Mouse (Mus musculus) urinary bladder, postnatal 14 days (tissue): ENCODE results near the gene Prkci.

Experiments
- DNase-seq: peaks from one replicate; pipeline ENCODE4 v3.0.0; 2021; ENCODE audit warnings: low spot score

Prkci gene

DNA sequence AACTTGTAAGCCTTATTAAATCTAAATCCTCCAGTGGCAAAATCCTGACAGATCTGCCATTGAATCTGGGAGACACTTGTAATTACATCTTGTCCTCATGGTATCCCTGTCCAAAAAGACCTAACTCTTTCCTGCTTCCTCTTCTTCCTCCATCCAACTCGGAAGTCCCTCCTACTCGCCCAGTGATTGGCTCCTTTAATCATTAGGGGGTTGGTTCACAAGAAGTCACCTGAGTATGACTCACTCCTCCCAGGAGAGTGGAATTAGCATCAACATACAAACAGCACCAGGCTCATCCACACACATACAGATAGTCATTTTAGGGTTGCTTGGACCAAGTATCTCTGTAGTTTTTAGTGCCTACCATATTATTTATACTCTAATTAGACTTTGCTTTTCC lies 47.4 kb downstream of the Prkci start:
- no peak for DNase-seq

DNA sequence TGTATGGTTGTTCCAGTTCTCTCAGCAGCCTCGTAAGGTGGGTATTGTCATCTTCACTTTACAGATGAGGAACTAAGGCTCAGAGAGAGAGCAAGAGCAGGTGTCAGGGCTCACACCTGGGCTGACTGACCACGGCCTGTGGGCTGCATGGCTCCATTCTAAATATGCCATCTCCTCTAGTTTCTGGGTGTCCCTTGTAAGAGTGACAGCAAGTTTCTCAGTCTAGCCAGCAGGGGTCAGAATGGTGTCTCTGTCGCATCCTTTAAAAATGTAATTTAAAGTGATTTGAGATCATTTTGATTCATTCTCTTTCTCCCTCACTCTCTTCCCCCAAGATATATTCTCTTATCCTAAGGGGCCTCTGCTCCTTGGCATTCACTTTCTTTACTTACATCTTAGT lies 51.7 kb downstream of the Prkci start:
- DNase-seq: no peak

DNA sequence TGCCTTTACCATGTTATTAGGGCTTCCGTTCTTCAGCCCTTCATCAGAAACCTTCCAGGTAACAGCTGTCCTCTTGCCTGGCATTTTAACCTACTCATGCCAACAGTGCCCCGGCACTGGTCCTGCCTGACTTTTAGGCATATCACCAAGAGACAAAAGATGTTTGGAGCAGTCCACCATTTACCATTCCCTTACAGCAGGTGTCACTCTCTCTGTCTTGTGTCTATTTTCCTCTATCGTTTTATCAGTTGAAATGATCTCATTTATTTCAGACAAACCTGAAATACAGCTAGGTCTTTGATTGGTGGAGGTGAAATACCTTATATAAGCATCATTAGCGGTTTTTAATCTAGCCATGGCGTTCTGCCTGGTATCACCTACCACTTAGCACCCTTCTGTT lies 53.5 kb downstream of the Prkci start:
- DNase-seq: no peak

DNA sequence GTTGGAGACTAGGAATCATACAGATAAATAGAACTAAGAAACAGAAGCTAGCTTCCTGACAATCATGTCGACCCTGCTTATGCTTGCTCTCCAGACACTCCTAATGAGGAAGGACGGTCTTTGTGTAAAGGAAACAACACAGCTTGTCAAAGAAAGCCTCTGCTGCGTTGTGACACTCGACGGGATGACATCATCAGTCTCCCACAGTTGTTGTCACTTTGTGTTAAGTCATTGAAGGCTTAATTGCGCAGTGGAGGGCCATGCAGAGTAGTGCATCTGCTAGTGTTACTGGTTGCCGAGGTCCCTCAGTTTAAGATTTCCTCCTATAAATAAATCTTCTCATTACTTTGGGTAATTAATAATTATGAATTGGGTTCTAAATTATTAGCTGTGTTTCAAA lies 54.8 kb downstream of the Prkci start:
- no peak for DNase-seq

DNA sequence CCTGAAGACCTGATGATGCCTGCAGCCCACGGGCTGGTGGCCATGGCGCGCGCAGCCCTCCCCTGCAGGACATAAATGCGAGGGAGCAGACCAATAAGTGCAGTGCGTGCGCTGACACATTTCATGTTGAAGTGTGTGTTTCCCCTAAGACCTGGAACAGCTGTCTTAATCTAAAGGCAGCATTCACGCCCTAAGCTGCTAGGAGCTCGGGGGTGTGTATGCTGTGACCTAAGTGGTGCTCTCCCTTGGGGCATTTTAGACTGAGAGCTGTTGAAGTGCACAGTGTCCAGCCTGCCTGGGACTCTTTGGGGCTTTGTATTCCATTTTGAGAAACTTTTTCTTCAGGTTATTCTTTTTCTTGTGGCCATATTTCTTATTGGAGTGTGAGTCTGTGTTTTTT lies 56.2 kb downstream of the Prkci start:
- DNase-seq: no peak

DNA sequence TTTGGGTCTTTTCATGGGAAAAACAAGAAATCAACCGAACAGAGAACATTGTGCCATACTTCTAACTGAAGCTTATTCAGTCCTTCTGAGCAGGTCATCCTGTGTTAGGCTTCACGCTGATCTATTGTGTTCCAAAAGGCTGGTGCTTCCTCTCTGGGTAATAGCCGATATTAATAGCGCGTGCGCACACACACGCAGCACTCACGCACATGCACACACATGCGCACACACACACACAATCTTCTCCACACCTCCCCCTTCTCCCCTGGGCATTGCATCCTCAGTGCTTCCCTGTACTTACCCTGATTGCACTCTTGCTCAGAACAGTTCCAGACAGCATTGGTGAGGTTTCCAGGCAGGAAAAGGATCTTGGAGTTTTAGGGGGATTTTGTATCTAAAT lies 57.6 kb downstream of the Prkci start:
- no peak for DNase-seq

DNA sequence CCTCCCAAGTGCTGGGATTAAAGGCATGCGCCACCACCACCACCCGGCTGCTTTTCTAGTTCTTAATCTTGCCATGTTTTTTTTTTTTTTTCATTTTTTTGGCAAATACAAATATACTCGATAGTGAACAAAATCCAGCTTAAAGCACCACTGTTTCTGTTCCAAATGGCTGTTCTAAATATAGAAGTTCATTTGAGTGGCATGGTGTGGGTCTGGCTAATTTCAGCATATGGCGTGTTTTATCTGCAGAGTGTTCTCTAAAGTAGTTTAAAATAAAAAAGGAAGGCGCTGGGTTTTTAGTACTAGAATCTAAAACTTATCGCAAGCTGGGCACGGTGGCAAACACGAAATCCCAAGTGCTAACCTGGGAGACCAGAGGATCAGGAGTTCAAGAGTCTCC lies 59.3 kb downstream of the Prkci start:
- no peak for DNase-seq

DNA sequence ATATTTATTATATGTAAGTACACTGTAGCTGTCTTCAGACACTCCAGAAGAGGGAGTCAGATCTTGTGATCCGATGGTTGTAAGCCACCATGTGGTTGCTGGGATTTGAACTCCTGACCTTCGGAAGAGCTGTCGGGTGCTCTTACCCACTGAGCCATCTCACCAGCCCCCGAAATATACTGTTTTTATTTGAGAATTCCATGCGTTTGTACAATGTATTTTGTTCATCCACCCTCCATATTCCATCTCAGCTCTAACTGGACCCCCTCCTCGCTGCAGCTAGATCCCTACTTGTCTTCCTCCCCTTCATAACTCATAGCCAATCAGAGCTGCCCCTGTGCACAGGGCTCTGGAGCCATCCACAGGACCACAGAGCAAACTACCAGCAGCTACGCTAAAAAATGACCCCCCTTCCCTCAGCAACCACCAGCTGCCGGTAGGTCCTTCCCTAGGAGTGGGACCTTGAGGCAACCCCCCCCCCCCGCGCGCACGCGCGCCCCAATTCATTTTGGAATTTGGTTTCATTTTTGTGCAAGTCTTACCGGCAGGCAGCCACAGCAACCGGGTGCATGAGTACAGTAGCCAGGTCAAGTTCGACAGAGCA lies 60.6 kb downstream of the Prkci start:
- peak; percentile 26 for DNase-seq

DNA sequence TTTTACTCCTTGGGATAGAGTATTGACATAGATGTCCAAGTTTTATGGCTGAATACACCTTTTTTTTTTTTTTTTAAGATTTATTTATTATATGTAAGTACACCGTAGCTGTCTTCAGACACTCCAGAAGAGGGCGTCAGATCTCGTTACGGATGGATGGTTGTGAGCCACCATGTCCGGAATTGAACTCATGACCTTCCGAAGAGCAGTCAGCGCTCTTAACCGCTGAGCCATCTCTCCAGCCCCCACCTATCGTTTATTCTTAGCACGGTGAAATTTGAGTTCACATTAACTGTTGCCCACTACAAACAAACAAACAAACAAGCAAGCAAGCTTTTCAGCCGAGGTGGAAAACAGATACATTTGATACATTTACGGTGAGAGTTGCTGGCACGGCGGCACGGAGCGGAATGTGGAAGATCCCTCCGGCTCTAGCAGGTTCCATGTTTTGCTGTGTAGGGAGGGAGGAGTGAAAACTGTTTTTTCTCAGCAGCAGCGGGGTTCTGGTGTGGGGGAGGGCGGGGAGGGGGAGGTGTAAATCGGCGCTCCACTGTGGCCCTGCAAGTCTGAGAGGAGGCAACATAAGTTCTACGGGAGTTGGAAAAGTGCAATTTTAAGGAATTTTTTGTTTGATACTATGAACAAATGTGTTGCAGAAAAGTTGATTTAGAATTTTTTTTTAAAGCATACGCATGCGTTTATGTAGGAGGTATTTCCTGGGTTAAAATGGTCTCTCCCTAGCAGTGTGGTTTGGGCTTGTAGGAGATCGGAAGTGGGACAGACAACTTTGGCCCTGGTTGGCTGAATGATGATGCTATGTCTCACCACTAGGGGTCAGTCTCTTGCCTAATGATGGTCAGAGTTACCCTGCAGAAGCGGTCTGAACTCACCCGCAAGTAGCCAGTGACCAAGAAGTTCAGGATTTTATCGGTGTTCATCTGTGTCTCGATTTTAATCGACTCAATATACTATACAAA lies 61.4 kb downstream of the Prkci start:
- DNase-seq: peak; percentile 79

DNA sequence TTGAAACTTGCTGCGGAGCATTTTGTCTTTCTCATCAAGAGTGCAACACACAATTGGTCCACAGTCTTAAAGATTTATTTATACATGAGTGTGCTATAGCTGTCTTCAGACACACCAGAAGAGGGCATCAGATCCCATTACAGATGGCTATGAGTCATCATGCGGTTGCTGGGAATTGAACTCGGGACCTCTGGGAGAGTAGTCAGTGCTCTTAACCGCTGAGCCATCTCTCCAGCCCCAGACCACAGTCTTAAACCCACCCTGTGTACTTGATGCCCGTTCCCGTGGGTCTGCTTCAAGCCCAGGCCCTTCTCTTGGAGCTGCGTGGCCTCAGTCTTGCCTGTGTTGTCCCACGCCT lies 65.2 kb downstream of the Prkci start:
- DNase-seq: no peak

DNA sequence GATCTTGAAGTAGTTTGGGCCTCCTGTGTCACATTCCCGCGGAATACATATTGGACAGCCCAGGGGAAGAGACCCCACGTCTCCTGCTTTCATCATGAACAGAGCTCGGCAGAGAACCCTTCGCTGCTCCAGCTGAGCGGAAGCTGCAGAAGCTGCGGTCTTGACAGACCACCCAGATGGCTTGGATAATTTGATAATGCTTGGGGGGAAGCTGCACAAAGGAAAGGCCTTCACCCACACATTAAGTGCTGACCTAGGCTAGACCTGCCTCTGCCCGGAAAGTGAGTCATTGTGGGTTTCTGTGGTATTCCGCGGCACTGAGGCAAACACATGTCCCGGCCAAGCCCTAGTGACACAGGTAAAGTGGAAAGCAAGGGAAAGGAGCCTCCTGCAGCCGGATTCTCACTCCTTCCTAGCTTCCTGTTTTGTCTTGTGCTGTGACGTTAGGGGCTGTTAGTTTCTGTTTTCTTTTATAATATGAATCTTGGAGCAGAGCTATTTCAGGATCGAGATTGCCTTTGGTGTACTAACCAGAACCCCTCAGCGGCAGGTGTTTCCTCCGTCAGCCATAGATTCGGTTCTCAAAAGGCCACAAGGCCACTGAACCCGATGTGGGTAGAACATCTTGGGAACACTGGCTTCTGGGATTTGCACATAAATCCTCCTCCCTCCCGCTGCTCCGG lies 65.7 kb downstream of the Prkci start:
- DNase-seq: peak; percentile 32

DNA sequence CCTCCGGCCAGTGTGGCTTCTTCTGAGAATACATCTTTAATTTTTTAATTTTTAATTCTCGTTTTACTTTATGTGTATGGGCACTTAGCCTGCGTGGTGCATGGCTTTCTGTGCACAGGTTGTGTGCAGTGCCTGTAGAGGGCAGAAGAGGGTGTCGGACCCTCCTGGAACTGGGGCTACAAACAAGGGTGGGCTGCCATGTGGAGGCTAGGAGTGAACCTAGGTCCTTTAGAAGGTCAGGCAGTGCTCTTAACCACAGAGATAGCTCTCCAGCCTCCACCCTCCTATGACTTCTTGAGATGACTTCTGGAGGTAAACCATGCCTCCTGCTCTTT lies 66.2 kb downstream of the Prkci start:
- DNase-seq: no peak

DNA sequence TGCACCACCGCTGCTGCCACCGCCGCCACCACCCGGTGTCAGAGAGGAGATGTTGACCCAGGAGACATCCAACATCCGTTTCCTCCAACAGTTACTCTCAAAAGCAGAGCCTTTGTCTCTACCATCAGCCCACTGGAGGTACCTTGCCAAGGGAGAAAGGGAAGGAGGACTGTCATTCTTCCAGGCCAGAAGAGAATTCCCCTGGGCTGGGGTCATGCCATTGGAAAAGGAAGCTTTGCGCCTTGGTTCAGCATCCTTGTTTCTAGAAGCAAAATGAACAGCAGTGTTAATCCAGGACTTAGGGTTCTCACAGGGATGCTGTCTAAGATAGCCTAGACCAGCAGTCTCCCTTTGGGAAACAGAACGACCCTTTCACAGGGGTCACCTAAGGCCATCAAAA lies 66.8 kb downstream of the Prkci start:
- no peak for DNase-seq

DNA sequence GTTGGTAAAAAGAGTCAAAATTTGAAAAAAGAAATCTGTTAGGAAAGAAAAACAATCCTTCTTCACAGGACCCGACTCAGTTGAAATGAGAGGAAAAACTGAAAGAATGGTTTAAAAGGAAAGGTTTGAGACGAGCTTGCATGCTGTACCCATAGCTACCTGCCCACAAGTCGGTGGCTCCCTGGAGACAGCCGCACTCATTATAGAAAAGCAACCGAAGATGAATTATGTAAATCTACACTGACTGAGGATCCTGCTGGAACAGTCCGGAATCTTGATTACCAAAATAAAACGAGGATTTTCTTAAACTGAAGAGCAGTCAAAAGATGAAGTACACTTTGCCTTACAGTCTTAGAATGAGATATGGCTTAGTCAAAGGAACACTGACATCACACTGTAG lies 72.9 kb downstream of the Prkci start:
- DNase-seq: no peak

DNA sequence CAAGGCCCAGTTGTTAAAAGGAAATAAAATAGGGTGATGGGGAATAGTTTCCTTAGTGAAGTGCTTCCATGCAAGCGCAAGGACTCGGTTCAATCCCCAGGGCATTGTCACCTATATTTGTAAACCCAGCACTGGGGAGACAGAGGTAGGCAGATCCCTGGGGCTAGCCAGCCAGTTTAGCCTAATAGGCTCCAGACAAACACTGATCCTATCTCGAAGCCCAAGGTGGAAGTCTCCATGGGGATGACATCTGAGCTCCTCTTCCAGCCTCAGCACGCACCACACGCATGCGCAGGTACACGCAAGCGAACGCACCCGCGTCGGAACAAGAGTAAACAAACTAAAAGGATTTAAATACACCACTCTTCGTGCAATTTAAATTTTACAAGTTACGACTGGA lies 76.3 kb downstream of the Prkci start:
- no peak for DNase-seq

DNA sequence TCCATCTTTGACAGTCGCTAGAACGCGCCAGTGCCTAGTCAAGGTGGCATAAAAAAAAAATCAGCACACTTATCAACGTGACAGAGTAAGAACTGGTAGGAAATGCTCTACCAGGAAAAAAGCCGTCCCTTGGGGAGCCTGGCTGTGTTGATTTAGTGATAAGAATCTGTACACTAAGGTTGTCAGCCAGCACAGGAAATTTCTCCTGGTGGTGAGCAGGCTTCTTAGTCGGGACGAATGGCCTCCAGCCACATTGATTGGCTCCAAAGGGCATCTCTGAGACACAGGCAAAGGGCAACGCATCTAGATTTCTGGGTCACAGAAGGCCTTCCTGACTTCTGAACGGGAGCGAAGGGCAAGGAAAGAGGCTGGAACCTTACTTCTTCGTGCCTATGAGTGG lies 80.3 kb downstream of the Prkci start:
- peak; percentile 46 for DNase-seq

DNA sequence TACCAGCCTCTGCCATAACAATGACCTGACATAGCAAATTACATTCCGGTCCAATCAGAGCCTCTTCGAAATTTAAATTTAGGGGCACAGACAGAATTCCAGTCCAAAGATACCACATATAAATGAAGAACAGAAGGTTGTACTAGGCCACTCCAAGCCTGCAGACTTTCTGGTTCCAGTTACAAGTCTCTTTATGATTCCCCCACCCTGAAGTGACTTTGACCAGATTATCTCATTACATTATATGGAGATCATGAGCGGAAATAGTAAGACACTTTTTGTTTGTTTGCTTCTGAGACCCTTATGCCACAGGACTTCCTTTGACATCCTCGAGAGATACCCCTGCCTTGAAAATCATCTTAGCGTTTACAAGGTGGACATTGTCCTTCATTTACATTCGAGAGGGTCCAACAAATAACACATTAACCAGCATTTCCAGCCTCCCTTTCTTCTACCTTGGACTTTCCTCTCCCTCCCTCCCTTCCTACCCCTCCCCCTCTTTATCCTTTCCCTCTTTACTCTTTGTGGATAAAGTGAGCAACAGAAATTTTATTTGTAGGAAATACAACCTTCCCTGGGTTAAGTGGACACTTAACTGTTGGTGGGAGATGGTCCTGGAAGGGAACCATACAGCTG lies 81.6 kb downstream of the Prkci start:
- no peak for DNase-seq

DNA sequence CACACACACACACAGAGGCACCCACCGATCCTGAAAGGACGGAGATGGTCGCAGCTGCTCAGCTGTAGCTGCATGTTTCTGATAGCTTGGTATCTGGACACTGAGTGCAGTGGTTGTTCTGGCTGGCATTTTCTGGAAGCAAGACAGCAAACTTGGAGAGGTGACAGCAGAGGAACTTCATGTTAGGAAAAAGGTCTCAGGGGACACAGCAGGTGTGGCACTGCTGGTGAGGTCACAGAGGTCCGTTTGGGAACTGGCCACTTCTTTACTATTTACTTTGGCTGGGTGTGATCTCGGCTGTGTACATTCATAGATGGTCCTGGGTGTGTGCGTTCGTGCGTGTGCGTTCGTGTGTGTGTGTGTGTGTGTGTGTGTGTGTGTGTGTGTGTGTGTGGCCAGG lies 83.9 kb downstream of the Prkci start:
- DNase-seq: no peak

DNA sequence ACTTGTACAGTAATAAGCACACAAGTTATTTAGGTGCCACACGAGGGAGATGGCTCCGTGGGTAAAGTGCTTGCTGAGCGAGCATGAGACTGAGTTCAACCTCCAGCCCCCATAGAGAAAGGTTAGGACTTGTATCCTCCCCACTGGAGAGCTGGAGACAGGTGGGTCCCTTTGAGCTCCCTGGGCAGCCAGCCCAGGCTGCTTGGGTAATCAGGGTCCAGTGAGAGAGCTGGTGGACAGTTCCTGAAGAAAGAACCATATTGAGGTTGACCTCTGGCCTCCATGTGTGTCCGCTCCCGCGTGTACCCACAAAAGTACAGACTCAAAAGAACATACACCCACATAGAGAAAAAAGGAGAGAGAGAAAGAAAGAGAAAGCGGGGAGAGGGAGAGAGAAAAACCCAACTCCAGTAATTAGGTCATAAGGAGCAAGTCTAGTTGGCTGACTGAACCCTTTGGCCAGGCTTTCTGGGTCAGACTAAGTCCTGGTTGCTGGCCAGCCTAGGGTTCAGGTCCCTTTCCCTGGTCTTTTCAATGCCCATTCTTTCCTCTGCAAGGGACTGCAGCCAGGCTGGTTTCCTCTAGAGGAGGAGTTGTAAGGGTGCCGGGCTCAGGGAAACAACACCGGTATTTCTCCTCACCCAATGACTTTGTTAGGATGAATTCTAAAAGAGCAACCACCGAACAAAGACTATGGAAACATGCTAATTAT lies 85.4 kb downstream of the Prkci start:
- DNase-seq: no peak

DNA sequence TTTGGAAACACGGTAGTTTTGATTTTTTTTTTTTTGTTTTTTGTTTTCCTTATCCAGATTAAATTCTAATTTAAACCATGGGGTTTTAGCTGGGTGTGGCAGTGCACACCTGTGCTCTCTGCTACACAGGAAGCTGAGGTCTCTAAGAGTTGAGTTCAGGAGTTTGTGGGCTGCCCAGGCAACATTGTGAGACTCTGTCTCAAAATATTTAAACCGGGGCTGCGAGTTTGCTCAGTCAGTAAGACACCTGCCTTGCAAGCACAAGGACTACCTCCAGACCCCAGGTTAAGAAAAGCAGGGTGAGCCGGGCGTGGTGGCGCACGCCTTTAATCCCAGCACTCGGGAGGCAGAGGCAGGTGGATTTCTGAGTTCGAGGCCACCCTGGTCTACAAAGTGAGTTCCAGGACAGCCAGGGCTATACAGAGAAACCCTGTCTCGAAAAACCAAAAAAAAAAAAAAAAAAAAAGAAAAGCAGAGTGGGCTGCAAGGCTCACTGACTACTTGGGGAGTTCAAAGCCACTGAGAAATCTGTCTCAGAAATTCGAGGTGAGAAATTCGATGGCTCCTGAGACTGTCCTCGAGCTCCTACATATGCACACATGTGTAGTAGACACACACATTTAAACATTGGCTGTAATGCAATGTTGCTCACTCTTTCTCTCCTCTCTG lies 87.4 kb downstream of the Prkci start:
- no peak for DNase-seq

DNA sequence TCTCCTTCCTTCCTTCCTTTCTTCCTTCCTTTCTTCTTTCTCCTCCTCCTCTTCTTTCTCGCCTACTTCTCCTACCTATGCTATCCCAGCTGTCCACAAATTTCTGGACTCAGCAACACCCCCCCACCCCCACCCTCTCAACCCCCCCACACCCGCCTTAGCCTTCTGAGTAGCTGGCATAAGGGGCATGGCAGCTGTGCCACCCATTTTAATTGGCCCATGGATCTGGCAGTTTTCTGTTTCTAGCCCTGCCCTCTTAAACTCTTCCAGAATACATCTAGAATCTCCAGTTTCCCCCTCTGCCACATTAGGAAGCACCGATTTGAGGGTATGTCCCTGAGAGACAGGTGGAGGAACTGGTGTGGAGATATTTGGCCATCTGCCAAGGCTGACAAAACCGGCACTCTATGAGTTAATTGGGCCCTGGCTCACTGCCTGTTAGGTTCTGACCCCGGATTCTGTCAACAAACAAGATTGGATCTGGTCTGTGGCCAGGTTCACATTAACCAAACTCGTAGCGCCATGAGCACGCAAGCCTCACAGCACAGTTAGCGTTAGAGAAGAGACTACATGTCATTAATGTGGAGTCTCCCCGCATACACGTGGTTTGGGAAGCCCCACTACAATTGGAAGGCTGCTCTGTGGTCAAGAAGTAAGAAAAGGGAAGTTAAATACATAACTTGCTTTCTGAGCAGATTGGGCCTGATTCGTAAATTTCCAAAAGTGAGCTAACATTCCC lies 88.1 kb downstream of the Prkci start:
- DNase-seq: peak; percentile 61
